Comparison of ENCODE assay signal across 8 mouse cellular contexts in genomic region chr8:8488191-8488694, GRCm38 (mm10).
DNase-seq lines count a peak whose midpoint lies in the region; ATAC-seq and TF ChIP-seq lines count a peak whose summit lies in the region.

No protein-coding gene starts in this region.

- 0 out of 2 replicates have a peak overlapping the region, but pooled peaks have one; percentile 32 for H3K9ac ChIP-seq in embryonic facial prominence, embryonic 11.5 days (replicated peaks; ENCODE audit: low read length)
- no peak overlapping the region; the same call in 1 of the 2 replicates for H3K9ac ChIP-seq in hindbrain, embryonic 14.5 days

- 40% methylated on average over 9 of the region's 9 CpGs for WGBS in embryonic facial prominence, embryonic 11.5 days
- WGBS in hindbrain, embryonic 14.5 days: 28% methylated on average over 9 of the region's 9 CpGs

- TF ChIP-seq POLR2A in myocyte (IDR thresholded peaks at IDR 0.05; ENCODE audit: insufficient read length, low read depth): no peak

- H3ac ChIP-seq in myocyte (ENCODE audit: control insufficient read depth, insufficient read length): no peak overlapping the region

- H3K4me1 ChIP-seq in embryonic facial prominence, embryonic 11.5 days (ENCODE audit: control insufficient read depth, insufficient read depth, low read length): peaks cover 7% of the 10 kb centered on the region
- H3K4me1 ChIP-seq in hindbrain, embryonic 14.5 days (replicated peaks; ENCODE audit: control insufficient read depth, insufficient read depth, low read length): peaks cover 42% of the 10 kb centered on the region

- H3K36me3 ChIP-seq in embryonic facial prominence, embryonic 11.5 days (replicated peaks; ENCODE audit: control insufficient read depth, insufficient read depth, low read depth, low read length): no peaks in the 10 kb centered on the region
- H3K36me3 ChIP-seq in hindbrain, embryonic 14.5 days (replicated peaks; ENCODE audit: control insufficient read depth, insufficient read depth): no peaks in the 10 kb centered on the region
- no peaks in the 10 kb centered on the region for H3K36me3 ChIP-seq in myocyte (ENCODE audit: control insufficient read depth, insufficient read depth)

- peak overlapping the region; percentile 72 for H3K27ac ChIP-seq in layer of hippocampus, adult 2 months
- H3K27ac ChIP-seq in embryonic facial prominence, embryonic 11.5 days (replicated peaks; ENCODE audit: low read depth, low read length): peak overlapping the region; percentile 20; the same call in 1 of the 2 replicates
- peak overlapping the region; percentile 76 for H3K27ac ChIP-seq in hindbrain, embryonic 14.5 days

- peak; percentile 54 for ATAC-seq in embryonic facial prominence, embryonic 11.5 days (replicated peaks; ENCODE audit: insufficient number of reproducible peaks, low FRiP score, low TSS enrichment, low read depth)
- peak; percentile 66; the same call in 1 of the 2 replicates for ATAC-seq in hindbrain, embryonic 14.5 days (ENCODE audit: low FRiP score)

- no peak for DNase-seq in layer of hippocampus, adult 2 months (ENCODE audit: low spot score in 2 of 2)
- DNase-seq in layer of hippocampus, postnatal 36 days: no peak
- peak; percentile 42 for DNase-seq in embryonic facial prominence, embryonic 11.5 days (ENCODE audit: low spot score)
- DNase-seq in hindbrain, embryonic 14.5 days (ENCODE audit: low spot score): no peak
- DNase-seq in spleen, postnatal 4 days (ENCODE audit: low spot score in 2 of 2): no peak
- DNase-seq in cerebellum, adult 18-20 months: no peak
- no peak for DNase-seq in kidney, adult 9 months

- H3K79me2 ChIP-seq in myocyte (ENCODE audit: control insufficient read depth, insufficient read depth): no peaks in the 10 kb centered on the region

- H3K4me3 ChIP-seq in layer of hippocampus, adult 2 months: no peak overlapping the region
- H3K4me3 ChIP-seq in embryonic facial prominence, embryonic 11.5 days (ENCODE audit: low read depth, low read length): no peak overlapping the region
- H3K4me3 ChIP-seq in hindbrain, embryonic 14.5 days (replicated peaks; ENCODE audit: low read length): no peak overlapping the region
- H3K4me3 ChIP-seq in myocyte: no peak overlapping the region

- H3K4me2 ChIP-seq in embryonic facial prominence, embryonic 11.5 days (ENCODE audit: low read depth, low read length): peak overlapping the region; percentile 33
- H3K4me2 ChIP-seq in hindbrain, embryonic 14.5 days (replicated peaks): peak overlapping the region; percentile 49
- peak overlapping the region; percentile 72 for H3K4me2 ChIP-seq in myocyte (ENCODE audit: low read depth)

- no peaks in the 10 kb centered on the region for H3K9me3 ChIP-seq in embryonic facial prominence, embryonic 11.5 days (replicated peaks; ENCODE audit: control insufficient read depth, low read length)
- H3K9me3 ChIP-seq in hindbrain, embryonic 14.5 days (ENCODE audit: control insufficient read depth, low read length): no peaks in the 10 kb centered on the region

- no peaks in the 10 kb centered on the region for H3K27me3 ChIP-seq in embryonic facial prominence, embryonic 11.5 days (ENCODE audit: control insufficient read depth, insufficient read depth, low read length)
- no peaks in the 10 kb centered on the region for H3K27me3 ChIP-seq in hindbrain, embryonic 14.5 days (ENCODE audit: control insufficient read depth, insufficient read depth, low read length)
- H3K27me3 ChIP-seq in myocyte (ENCODE audit: control insufficient read depth, insufficient read depth, insufficient read length): no peaks in the 10 kb centered on the region

- TF ChIP-seq CTCF in layer of hippocampus, adult 2 months (conservative IDR thresholded peaks at IDR 0.05): no peak

TF ChIP-seq in myocyte, 11 proteins besides CTCF, POLR2A, EP300 and RAD21:
- no peak for TF ChIP-seq REST (IDR thresholded peaks at IDR 0.05; ENCODE audit: insufficient read depth, insufficient read length)
- no peak for TF ChIP-seq TCF3 (IDR thresholded peaks at IDR 0.05; ENCODE audit: insufficient read length, low read depth)
- TF ChIP-seq E2F4 (IDR thresholded peaks at IDR 0.05; ENCODE audit: insufficient read depth): no peak
- no peak for TF ChIP-seq MYOG (IDR thresholded peaks at IDR 0.05; ENCODE audit: control insufficient read depth in 1 of 3, insufficient read depth in 1 of 3, insufficient read length in 2 of 3, low read depth in 2 of 3)
- no peak for TF ChIP-seq CEBPB (IDR thresholded peaks at IDR 0.05; ENCODE audit: insufficient read depth, poor library complexity, severe bottlenecking)
- TF ChIP-seq MYOD1 (IDR thresholded peaks at IDR 0.05; ENCODE audit: control insufficient read depth in 1 of 3, insufficient read length in 2 of 3, low read depth in 2 of 3): no peak
- no peak for TF ChIP-seq TCF12 (IDR thresholded peaks at IDR 0.05; ENCODE audit: insufficient read depth, poor library complexity, severe bottlenecking)
- no peak for TF ChIP-seq MAX (IDR thresholded peaks at IDR 0.05; ENCODE audit: low read depth)
- no peak for TF ChIP-seq POLR2AphosphoS2 (IDR thresholded peaks at IDR 0.05; ENCODE audit: insufficient read length, low read depth)
- no peak for TF ChIP-seq SRF (IDR thresholded peaks at IDR 0.05; ENCODE audit: control insufficient read depth, insufficient read length, low read depth)
- TF ChIP-seq USF1 (IDR thresholded peaks at IDR 0.05; ENCODE audit: low read depth): no peak

Comparison
In these comparisons a context has a peak if more than half of its experiments do, and no peak if none do; other contexts are left out.
1. H3K27ac ChIP-seq: peak in every context shown above with its lines; median percentile 76 in hindbrain, embryonic 14.5 days; 72 in layer of hippocampus, adult 2 months; 20 in embryonic facial prominence, embryonic 11.5 days.